Mouse (Mus musculus) intestine, embryonic 15.5 days (tissue): Measurements from ENCODE around the gene Gna11. TPM values are rescaled to one million over a fixed set of nuclear protein-coding genes. Genes with fewer than 3 reads are reported as not detected.

Experiments
- ATAC-seq: fragments of 200-750 bp; cut with Nextera tagmentation; 2 replicates; pipeline ENCODE4 v1.8.0; 2017; ENCODE audit warnings: moderate TSS enrichment, moderate library complexity
- H3K27ac ChIP-seq: fragments of 300-500 bp; sonication (generic); 2 replicates; pipeline ENCODE4 v1.5.1; 2015; ENCODE audit warnings: mild to moderate bottlenecking, inconsistent platforms
- H3K27me3 ChIP-seq: fragments of 300-500 bp; sonication (generic); replicated peaks from 2 replicates; pipeline ENCODE4 v1.6.1; 2015; ENCODE audit warnings: inconsistent platforms
- H3K36me3 ChIP-seq: fragments of 300-500 bp; sonication (generic); 2 replicates; pipeline ENCODE4 v1.6.1; 2015; ENCODE audit warnings: inconsistent platforms
- H3K4me1 ChIP-seq: fragments of 300-500 bp; sonication (generic); replicated peaks from 2 replicates; pipeline ENCODE4 v1.6.1; 2015; ENCODE audit warnings: inconsistent platforms
- H3K4me2 ChIP-seq: fragments of 300-500 bp; sonication (generic); replicated peaks from 2 replicates; pipeline ENCODE4 v1.6.1; 2015; ENCODE audit warnings: mild to moderate bottlenecking, inconsistent platforms
- H3K4me3 ChIP-seq: fragments of 300-500 bp; sonication (generic); replicated peaks from 2 replicates; pipeline ENCODE4 v1.5.1; 2015; ENCODE audit warnings: inconsistent platforms
- H3K9ac ChIP-seq: fragments of 300-500 bp; sonication (generic); 2 replicates; pipeline ENCODE4 v1.6.1; 2015; ENCODE audit warnings: inconsistent platforms
- H3K9me3 ChIP-seq: fragments of 300-500 bp; sonication (generic); 2 replicates; pipeline ENCODE4 v1.6.1; 2016; ENCODE audit warnings: inconsistent platforms
- WGBS: fragments of 180-500 bp; shearing (Covaris S2); methylation state at CpG from one replicate; pipeline ENCODE4 v1.1.7; 2015; 5-methylcytosine and 5-hydroxymethylcytosine counted together
- polyA plus RNA-seq: library from polyadenylated mRNA; unstranded; fragments of >200 nt; fragmentation: Nextera tagmentation; extraction: Ambion mirVana; gene quantifications from 2 replicates; pipeline ENCODE4 v1.2.1, GENCODE M21; 2015

Gene Gna11
- polyA plus RNA-seq, 1 experiment from 2014 or later: 245 TPM

DNA sequence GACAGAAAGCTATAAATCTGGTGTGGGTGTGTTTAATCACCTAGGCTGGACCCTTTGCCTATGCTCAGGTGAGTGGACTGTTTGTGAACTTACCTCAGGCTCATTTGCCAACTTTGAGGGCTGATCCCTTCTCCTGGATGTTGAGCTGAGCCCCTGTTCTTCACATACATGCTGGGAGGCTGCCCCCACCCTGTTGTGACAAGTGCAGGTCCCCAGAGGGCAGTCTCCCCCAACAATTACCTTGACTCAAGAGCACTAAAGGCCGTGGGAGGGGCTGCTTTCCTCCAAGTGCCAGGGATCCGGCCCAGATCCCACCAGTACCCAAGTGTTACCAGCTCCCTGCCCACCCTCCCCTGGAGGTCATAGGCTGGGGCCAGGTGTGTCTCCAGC is 59.9 kb downstream of the Gna11 start:
- Histone ChIP-seq H3K4me3 (no peak overlapping the region), H3K36me3 (peaks cover 31% of the 10 kb centered on the region), H3K4me2 (no peak overlapping the region), H3K4me1 (0 out of 2 replicates have a peak, but pooled peaks cover 8% of the 10 kb centered on the region), H3K27me3 (peaks cover 22% of the 10 kb centered on the region), H3K9me3 (no peaks in the 10 kb centered on the region), H3K27ac (no peak overlapping the region), H3K9ac (no peak overlapping the region)
- 9% methylated on average over 2 of the region's 2 CpGs for WGBS
- no peak for ATAC-seq

DNA sequence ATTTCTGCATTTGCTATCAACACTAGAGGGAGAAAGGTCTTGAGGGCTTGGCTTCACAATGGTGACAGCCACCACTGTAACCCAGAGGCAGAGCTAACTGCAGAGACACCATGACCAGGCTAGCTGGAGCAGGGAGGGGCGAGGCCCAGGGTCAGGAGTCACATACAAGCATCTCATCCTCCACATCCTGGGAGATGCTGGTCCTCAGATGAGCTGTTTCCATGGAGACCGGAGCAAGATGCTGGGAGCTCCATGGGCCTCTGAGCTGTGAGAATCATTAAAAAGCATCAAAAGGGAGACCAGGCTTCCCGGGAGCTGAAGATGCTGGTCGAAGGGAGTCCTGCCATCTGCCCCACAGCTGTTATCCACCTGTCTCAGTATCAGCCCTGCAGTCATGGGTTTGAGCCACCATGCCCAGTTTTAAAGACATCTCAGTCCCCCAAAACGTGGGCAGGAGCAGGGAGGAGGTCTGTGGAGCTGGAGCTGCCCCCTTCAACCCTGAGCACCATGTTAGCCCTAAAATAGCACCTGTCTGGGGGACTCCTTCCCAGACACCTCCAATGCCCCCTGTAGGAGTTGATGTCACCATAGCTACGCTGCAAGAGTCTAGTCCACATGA is 60.4 kb downstream of the Gna11 start:
- ATAC-seq: no peak
- H3K4me3 ChIP-seq: no peak overlapping the region
- no peak overlapping the region for H3K4me2 ChIP-seq
- H3K36me3 ChIP-seq: peaks cover 26% of the 10 kb centered on the region
- no peaks in the 10 kb centered on the region for H3K9me3 ChIP-seq
- H3K27me3 ChIP-seq: peaks cover 22% of the 10 kb centered on the region
- 61% methylated on average over 6 of the region's 6 CpGs for whole genome bisulfite sequencing
- no peak overlapping the region for H3K9ac ChIP-seq
- H3K27ac ChIP-seq: no peak overlapping the region
- 0 out of 2 replicates have a peak, but pooled peaks cover 8% of the 10 kb centered on the region for H3K4me1 ChIP-seq

DNA sequence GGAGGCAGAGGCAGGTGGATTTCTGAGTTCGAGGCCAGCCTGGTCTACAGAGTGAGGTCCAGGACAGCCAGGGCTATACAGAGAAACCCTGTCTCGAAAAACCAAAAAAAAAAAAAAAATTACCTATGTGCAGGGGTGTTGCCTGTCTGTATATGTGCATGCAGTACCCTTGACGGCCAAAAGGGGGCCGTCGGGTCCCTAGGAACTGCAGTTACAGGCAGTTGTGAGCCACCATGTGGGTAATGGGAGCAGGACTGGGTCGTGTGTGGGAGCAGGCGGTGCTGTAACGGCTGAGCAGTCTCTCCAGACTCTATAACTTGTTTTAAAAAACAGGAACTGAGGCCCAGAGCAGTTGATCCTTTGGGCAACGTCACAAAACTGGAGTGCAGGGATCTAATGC is 61.0 kb downstream of the Gna11 start:
- Histone ChIP-seq H3K9ac (no peak overlapping the region), H3K27ac (no peak overlapping the region), H3K36me3 (peaks cover 23% of the 10 kb centered on the region; the same call in 1 of the 2 replicates), H3K27me3 (peaks cover 22% of the 10 kb centered on the region), H3K4me2 (no peak overlapping the region), H3K4me1 (0 out of 2 replicates have a peak, but pooled peaks cover 8% of the 10 kb centered on the region), H3K4me3 (no peak overlapping the region), H3K9me3 (no peaks in the 10 kb centered on the region)
- 24% methylated on average over 9 of the region's 9 CpGs for WGBS
- ATAC-seq: no peak

DNA sequence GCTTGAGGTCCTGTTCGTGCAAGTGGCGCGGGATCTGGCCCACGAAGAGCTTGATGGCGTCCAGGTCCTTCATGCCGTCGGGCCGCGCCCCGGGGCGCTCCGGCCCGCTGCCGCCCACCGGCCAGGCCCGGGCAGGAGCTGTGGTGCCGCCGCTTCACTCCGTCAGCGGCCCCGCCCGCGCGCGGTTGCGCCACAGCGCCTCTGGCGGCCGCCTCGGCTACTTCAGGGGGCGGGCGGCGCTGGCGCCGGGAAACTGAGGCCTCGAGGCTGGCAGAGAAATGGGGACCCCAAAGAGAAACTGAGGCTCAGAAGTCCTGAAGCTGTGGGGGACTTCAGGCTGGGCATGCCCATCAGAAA is 62.5 kb downstream of the Gna11 start, which contains the start of gene Celf5:
Gene Celf5, minus strand, starts transcription at position 177 of the 357 bp plus-strand sequence.
- peak within 1 kb of the TSS; percentile 55 for H3K9ac ChIP-seq
- H3K4me3 ChIP-seq: peak within 1 kb of the TSS; percentile 46
- peaks cover 10% of the 10 kb centered on the region; the same call in 1 of the 2 replicates for H3K36me3 ChIP-seq
- H3K27me3 ChIP-seq: peaks cover 23% of the 10 kb centered on the region
- 0 out of 2 replicates have a peak, but pooled peaks cover 8% of the 10 kb centered on the region for H3K4me1 ChIP-seq
- H3K9me3 ChIP-seq: no peaks in the 10 kb centered on the region
- no peak within 1 kb of the TSS for H3K27ac ChIP-seq
- peak; percentile 82 for ATAC-seq
- peak within 1 kb of the TSS; percentile 85 for H3K4me2 ChIP-seq
- WGBS: under 1% methylated on average over 36 of the region's 36 CpGs

DNA sequence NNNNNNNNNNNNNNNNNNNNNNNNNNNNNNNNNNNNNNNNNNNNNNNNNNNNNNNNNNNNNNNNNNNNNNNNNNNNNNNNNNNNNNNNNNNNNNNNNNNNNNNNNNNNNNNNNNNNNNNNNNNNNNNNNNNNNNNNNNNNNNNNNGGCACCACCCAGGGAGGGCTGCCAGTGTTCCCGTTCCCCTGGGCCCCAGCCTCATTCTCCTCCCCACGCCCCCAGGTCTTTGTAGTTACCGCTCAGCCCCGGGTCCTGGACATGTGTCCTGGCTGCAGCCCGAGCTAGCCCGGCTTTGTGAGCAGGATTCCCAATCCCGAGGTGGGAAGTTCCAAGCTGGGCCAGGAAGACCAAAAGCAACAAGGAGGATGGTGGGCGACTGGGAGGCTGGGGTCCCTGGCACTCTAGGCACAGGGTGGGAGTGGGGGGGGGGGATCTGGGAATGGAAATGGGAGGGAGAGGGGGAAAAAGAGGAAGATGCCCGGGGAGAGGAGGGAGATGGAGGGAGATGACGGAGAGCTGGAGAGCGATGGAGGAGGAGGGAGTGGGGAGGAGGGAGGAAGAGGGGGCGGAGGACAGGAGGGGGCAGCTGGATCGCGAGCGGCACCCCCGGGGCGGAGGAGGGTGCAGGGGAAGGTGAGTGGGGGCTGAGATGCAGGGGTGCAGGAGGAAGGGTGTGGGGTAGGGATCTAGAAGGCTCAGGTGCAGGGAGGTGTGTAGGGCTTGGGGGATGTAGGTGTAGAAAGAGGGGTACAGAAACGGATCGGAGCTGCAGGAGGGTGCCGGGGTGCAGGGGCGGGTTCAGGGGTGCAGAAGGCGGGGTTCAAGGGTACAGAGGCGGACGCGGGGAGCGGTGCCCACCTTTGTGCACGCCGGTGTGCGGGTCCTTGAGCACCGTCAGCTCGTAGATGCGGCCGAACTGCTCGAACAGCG is 63.1 kb downstream of the Gna11 start:
- peak overlapping the region; percentile 55 for H3K9ac ChIP-seq
- H3K4me3 ChIP-seq: peak overlapping the region; percentile 46
- H3K27ac ChIP-seq: no peak overlapping the region
- H3K27me3 ChIP-seq: peaks cover 28% of the 10 kb centered on the region
- no peaks in the 10 kb centered on the region for H3K9me3 ChIP-seq
- H3K4me1 ChIP-seq: 0 out of 2 replicates have a peak, but pooled peaks cover 8% of the 10 kb centered on the region
- ATAC-seq: peak; percentile 24
- peaks cover 4% of the 10 kb centered on the region; the same call in 1 of the 2 replicates for H3K36me3 ChIP-seq
- WGBS: 3% methylated on average over 35 of the region's 35 CpGs
- peak overlapping the region; percentile 85 for H3K4me2 ChIP-seq

Other genes with a start within 250 kb of the Gna11 start
- 38.7 and 39.5 TPM in 2 replicates for gene Cactin, start 224.1 kb downstream of the Gna11 start, polyA plus RNA-seq
- gene Tbxa2r, start 216.5 kb downstream of the Gna11 start, polyA plus RNA-seq: 21.3 and 21.7 TPM in 2 replicates
- 0.06 TPM in 1 of 2 replicates, not detected in the other for gene Gipc3, start 201.9 kb downstream of the Gna11 start, polyA plus RNA-seq
- 71.2 and 71.7 TPM in 2 replicates for gene Hmg20b, start 194.7 kb downstream of the Gna11 start, polyA plus RNA-seq
- 19.9 and 23.8 TPM in 2 replicates for gene Mfsd12, start 187.7 kb downstream of the Gna11 start, polyA plus RNA-seq
- 1.0 and 2.2 TPM in 2 replicates for gene 4930404N11Rik, start 179.4 kb downstream of the Gna11 start, polyA plus RNA-seq
- 83.2 and 85.7 TPM in 2 replicates for gene Fzr1, start 166.7 kb downstream of the Gna11 start, polyA plus RNA-seq
- 89.2 and 100 TPM in 2 replicates for gene Dohh, start 160.8 kb downstream of the Gna11 start, polyA plus RNA-seq
- gene Gm48551, start 160.7 kb downstream of the Gna11 start, polyA plus RNA-seq: 2.8 and 3.6 TPM in 2 replicates
- gene Gm48552, start 156.2 kb downstream of the Gna11 start, polyA plus RNA-seq: 1.4 TPM in 1 of 2 replicates, not detected in the other
- gene Smim24, start 152.1 kb downstream of the Gna11 start, polyA plus RNA-seq: 235 and 288 TPM in 2 replicates
- 52.8 and 56.0 TPM in 2 replicates for gene Nfic, start 89.6 kb downstream of the Gna11 start, polyA plus RNA-seq
- 1.7 TPM in 2 replicates for gene Celf5, start 62.5 kb downstream of the Gna11 start, polyA plus RNA-seq
- gene Ncln, start 48.8 kb downstream of the Gna11 start, polyA plus RNA-seq: 98.5 and 118 TPM in 2 replicates
- 1.0 and 1.1 TPM in 2 replicates for gene S1pr4, start 45.1 kb downstream of the Gna11 start, polyA plus RNA-seq
- gene Gna15, start 21.0 kb downstream of the Gna11 start, polyA plus RNA-seq: 0.92 and 0.97 TPM in 2 replicates
- gene Aes, start 14.3 kb upstream of the Gna11 start, polyA plus RNA-seq: 743 and 808 TPM in 2 replicates
- 14.5 and 17.8 TPM in 2 replicates for gene Tle2, start 29.4 kb upstream of the Gna11 start, polyA plus RNA-seq
- 19.9 and 26.0 TPM in 2 replicates for gene Tle6, start 55.9 kb upstream of the Gna11 start, polyA plus RNA-seq
- gene BC025920, start 61.1 kb upstream of the Gna11 start, polyA plus RNA-seq: 0.85 and 1.00 TPM in 2 replicates
- gene Sirt6, start 82.6 kb upstream of the Gna11 start, polyA plus RNA-seq: 28.9 and 33.3 TPM in 2 replicates
- 8.4 and 9.8 TPM in 2 replicates for gene Ankrd24, start 83.3 kb upstream of the Gna11 start, polyA plus RNA-seq
- 3.9 and 4.6 TPM in 2 replicates for gene Gm10778, start 103.9 kb upstream of the Gna11 start, polyA plus RNA-seq
- gene Zfp433, start 159.6 kb upstream of the Gna11 start, polyA plus RNA-seq: 12.3 and 12.7 TPM in 2 replicates
- gene Gm3055, start 226.0 kb upstream of the Gna11 start, polyA plus RNA-seq: 6.3 and 8.2 TPM in 2 replicates